Mouse (Mus musculus) gastrocnemius, postnatal 36 days (tissue): ENCODE measurements around the gene Gpn1. TPM values are rescaled to one million over a fixed set of nuclear protein-coding genes. Genes with fewer than 3 reads are reported as not detected.

Experiments used
- DNase-seq, 2 experiments: peaks; one replicate each; pipeline ENCODE4 v3.0.0; 2022
- intact Hi-C: fragments of 180-260 bp; cut with DNase I; formaldehyde crosslinking; loops from one replicate; pipeline ENCODE4 v1.15.1; 2025
- total RNA-seq, 2 experiments: library from RNA; stranded (reverse); gene quantifications; 2 replicates each; pipeline ENCODE4 v1.2.3; 2021

Gpn1 gene
- total RNA-seq, 2 experiments from 2014 or later = 14.9 to 17.5 TPM

- intact Hi-C loops = no loop called here
- no peak for DNase-seq
These were observed 34.0 kb downstream of the Gpn1 start for GRCm38 (mm10) chr5:31528560-31528959.

GRCm38 (mm10) chr5:31535228-31535627 is 40.7 kb downstream of the Gpn1 start:
- intact Hi-C loops = no loop called here
- DNase-seq = no peak

- DNase-seq = no peak
- intact Hi-C loops = no loop called here
These were observed 64.9 kb downstream of the Gpn1 start for GRCm38 (mm10) chr5:31559401-31559800.

- intact Hi-C loops = loop anchor here (5.0 kb wide), 2 partner anchors 137 to 577 kb away; partner anchors contain the start of genes Babam2, Fosl2 and Rbks
- DNase-seq = no peak
These were observed 65.8 kb downstream of the Gpn1 start for GRCm38 (mm10) chr5:31560352-31560751.

- intact Hi-C loops = loop anchor here (5.0 kb wide), 2 partner anchors 135 to 575 kb away; partner anchors contain the start of genes Babam2, Fosl2 and Rbks
- DNase-seq = no peak
These were observed 67.6 kb downstream of the Gpn1 start for GRCm38 (mm10) chr5:31562036-31562666.

Other genes with a start within 250 kb of the Gpn1 start
- 1 to 10 TPM in 1 of 2 experiments, under 1 TPM in 1; 0.81 to 1.6 TPM for gene Krtcap3, start 243.1 kb upstream of the Gpn1 start, total RNA-seq
- gene Ift172, start 203.6 kb upstream of the Gpn1 start, total RNA-seq = 10 to 100 TPM; 20.3 to 26.3 TPM
- gene Fndc4, start 198.7 kb upstream of the Gpn1 start, total RNA-seq = 1 to 10 TPM in 1 of 2 experiments, under 1 TPM in 1; 0.74 to 1.3 TPM
- gene Gckr, start 197.3 kb upstream of the Gpn1 start, total RNA-seq = not detected
- 10 to 100 TPM in 1 of 2 experiments, 1 to 10 TPM in 1; 9.7 to 13.1 TPM for gene Zfp512, start 42.3 kb upstream of the Gpn1 start, total RNA-seq
- gene 4930548H24Rik, start 9.0 kb upstream of the Gpn1 start, total RNA-seq = not detected
- gene Slc4a1ap, start 32.3 kb downstream of the Gpn1 start, total RNA-seq = 10 to 100 TPM; 20.4 to 20.7 TPM
- gene Supt7l, start 33.1 kb downstream of the Gpn1 start, total RNA-seq = 10 to 100 TPM in 1 of 2 experiments, 1 to 10 TPM in 1; 9.0 to 10.3 TPM
- gene Mrpl33, start 102.2 kb downstream of the Gpn1 start, total RNA-seq = 100 to 1,000 TPM; 233 to 261 TPM
- gene Rbks, start 202.9 kb downstream of the Gpn1 start, total RNA-seq = 1 to 10 TPM; 3.3 to 3.9 TPM
- gene Babam2, start 202.9 kb downstream of the Gpn1 start, total RNA-seq = 10 to 100 TPM; 24.9 to 30.9 TPM